Mouse (Mus musculus) neural tube, embryonic 12.5 days (tissue): ENCODE measurements at regions not wholly inside any gene's neighbourhood (a gene's known extent, or its start where the extent isn't known, plus 50 kb on each side); places are given as distances from the start of the nearest gene placed in this dataset.

Experiments used
- ATAC-seq: fragments of 200-750 bp; cut with Nextera tagmentation; 2 replicates; pipeline ENCODE4 v1.8.0; 2017; ENCODE audit warnings: low read depth, mild to moderate bottlenecking, moderate TSS enrichment, moderate library complexity; ENCODE audit not compliant: low FRiP score
- H3K27ac ChIP-seq: fragments of 300-500 bp; sonication (generic); 2 replicates; pipeline ENCODE4 v1.5.1; 2016
- H3K27me3 ChIP-seq: fragments of 300-500 bp; sonication (generic); replicated peaks from 2 replicates; pipeline ENCODE4 v1.6.1; 2016; ENCODE audit warnings: mild to moderate bottlenecking
- H3K36me3 ChIP-seq: fragments of 300-500 bp; sonication (generic); 2 replicates; pipeline ENCODE4 v1.6.1; 2016; ENCODE audit warnings: mild to moderate bottlenecking
- H3K4me1 ChIP-seq: fragments of 300-500 bp; sonication (generic); 2 replicates; pipeline ENCODE4 v1.6.1; 2016
- H3K4me2 ChIP-seq: fragments of 300-500 bp; sonication (generic); replicated peaks from 2 replicates; pipeline ENCODE4 v1.6.1; 2016; ENCODE audit warnings: mild to moderate bottlenecking
- H3K4me3 ChIP-seq: fragments of 300-500 bp; sonication (generic); 2 replicates; pipeline ENCODE4 v1.5.1; 2016
- H3K9ac ChIP-seq: fragments of 300-500 bp; sonication (generic); 2 replicates; pipeline ENCODE4 v1.6.1; 2016; ENCODE audit warnings: mild to moderate bottlenecking
- H3K9me3 ChIP-seq: fragments of 300-500 bp; sonication (generic); 2 replicates; pipeline ENCODE4 v1.6.1; 2016; ENCODE audit warnings: mild to moderate bottlenecking
- WGBS: fragments of 180-500 bp; shearing (Covaris S2); methylation state at CpG from one replicate; pipeline ENCODE4 v1.1.7; 2016; 5-methylcytosine and 5-hydroxymethylcytosine counted together

DNA sequence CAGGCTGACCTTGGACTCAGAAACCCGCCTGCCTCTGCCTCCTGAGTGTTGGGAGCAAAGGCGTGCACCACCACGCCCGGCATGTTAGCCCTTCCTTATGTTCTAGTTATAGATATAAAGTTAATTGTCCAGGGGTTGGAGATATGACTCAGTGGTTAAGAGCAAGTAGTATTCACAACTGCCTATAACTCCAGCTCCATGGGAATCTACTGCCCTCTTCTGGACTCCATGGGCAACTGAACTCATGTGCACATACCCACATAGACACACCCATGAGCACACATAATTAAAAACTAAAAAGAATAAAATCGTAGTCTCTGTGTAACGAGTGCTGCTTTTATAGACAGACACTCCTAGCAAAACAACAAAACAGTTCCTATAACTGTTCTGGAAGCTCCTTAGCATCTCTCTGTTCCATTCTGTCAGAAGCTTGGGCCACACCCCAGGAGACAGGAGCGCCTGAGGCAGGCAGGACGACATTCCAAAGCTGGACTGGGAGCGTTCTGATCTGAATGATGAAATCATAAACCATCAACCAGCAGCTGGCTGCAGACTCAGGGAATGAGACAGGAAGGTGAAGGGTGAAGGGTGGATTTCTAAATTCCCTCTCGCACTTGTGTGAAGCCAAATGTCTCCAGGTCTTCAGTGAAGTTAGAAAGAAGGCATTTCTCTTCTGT, 80.6 kb upstream of the Zfp217 start:
- Histone ChIP-seq H3K9me3 (no peaks in the 10 kb centered on the region), H3K27me3 (no peaks in the 10 kb centered on the region), H3K27ac (no peak overlapping the region), H3K4me1 (peaks cover 3% of the 10 kb centered on the region; the same call in 1 of the 2 replicates), H3K36me3 (no peaks in the 10 kb centered on the region), H3K9ac (no peak overlapping the region), H3K4me3 (no peak overlapping the region), H3K4me2 (no peak overlapping the region)
- WGBS, result 96% methylated on average over 10 of the region's 10 CpGs
- no peak for ATAC-seq

DNA sequence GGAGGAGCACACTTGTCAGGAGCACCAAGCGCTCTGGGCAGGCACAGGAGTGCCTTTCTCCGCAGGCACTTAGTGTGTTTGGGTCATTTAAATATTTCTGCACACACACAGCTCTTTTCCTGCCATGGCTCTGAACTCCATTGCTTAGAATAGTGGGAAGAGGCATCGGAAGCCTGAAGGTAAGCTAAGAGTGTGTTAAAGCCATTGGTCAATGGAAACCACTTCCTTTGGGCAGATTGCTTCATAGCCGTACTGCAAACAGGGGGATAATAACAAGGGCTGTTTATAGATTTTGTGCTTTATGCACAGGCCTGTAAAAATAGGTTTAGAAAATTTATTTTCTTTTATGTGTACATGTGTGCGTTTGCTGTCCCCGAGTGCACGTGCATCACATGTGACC, 76.0 kb upstream of the Zfp217 start:
- H3K36me3 ChIP-seq, result no peaks in the 10 kb centered on the region
- H3K27me3 ChIP-seq, result no peaks in the 10 kb centered on the region
- 86% methylated on average over 7 of the region's 7 CpGs for WGBS
- no peak for ATAC-seq
- H3K9ac ChIP-seq, result no peak overlapping the region
- peaks cover 42% of the 10 kb centered on the region for H3K4me1 ChIP-seq
- H3K4me2 ChIP-seq, result no peak overlapping the region
- no peaks in the 10 kb centered on the region for H3K9me3 ChIP-seq
- no peak overlapping the region for H3K4me3 ChIP-seq
- no peak overlapping the region for H3K27ac ChIP-seq

DNA sequence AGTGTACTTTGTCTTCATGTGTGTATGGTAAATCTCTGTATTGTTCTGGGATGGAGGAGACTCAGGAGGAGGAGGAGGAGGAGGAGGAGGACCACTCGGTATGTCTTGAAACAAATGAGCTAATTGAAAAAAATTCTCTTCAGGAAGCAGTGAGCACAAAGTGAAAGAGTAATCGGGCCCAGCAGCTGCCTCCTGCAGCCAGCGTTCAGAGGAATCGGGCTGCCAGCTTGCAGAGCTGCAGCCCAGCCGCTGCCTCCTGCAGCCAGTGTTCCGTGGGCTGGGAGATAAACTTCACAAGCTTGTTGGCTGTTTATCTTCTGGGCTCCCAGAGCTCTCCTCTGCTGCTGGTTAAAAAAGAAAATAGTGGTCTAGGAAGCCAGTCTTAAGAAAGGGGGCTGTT, 74.9 kb upstream of the Zfp217 start:
- 2% methylated on average over 6 of the region's 6 CpGs for WGBS
- no peaks in the 10 kb centered on the region for H3K36me3 ChIP-seq
- peak overlapping the region; percentile 47 for H3K4me2 ChIP-seq
- H3K9ac ChIP-seq, result 0 out of 2 replicates have a peak overlapping the region, but pooled peaks have one; percentile 1
- H3K9me3 ChIP-seq, result no peaks in the 10 kb centered on the region
- H3K27ac ChIP-seq, result no peak overlapping the region
- ATAC-seq, result no peak
- H3K4me1 ChIP-seq, result peaks cover 50% of the 10 kb centered on the region
- H3K4me3 ChIP-seq, result no peak overlapping the region
- H3K27me3 ChIP-seq, result no peaks in the 10 kb centered on the region

- H3K9me3 ChIP-seq, result no peaks in the 10 kb centered on the region
- peak overlapping the region; percentile 47 for H3K4me2 ChIP-seq
- H3K4me1 ChIP-seq, result peaks cover 55% of the 10 kb centered on the region
- ATAC-seq, result no peak
- no peak overlapping the region for H3K27ac ChIP-seq
- no peaks in the 10 kb centered on the region for H3K27me3 ChIP-seq
- 11% methylated on average over 13 of the region's 13 CpGs for WGBS
- H3K9ac ChIP-seq, result 0 out of 2 replicates have a peak overlapping the region, but pooled peaks have one; percentile 0
- no peak overlapping the region for H3K4me3 ChIP-seq
- H3K36me3 ChIP-seq, result no peaks in the 10 kb centered on the region
Observed at GRCm38 (mm10) chr2:170221994-170222535, 74.2 kb upstream of the Zfp217 start.

GRCm38 (mm10) chr2:170220871-170221369, 73.0 kb upstream of the Zfp217 start:
- H3K9ac ChIP-seq, result peak overlapping the region; percentile 45; the same call in 1 of the 2 replicates
- H3K4me1 ChIP-seq, result peaks cover 55% of the 10 kb centered on the region
- peak overlapping the region; percentile 63 for H3K4me2 ChIP-seq
- no peaks in the 10 kb centered on the region for H3K9me3 ChIP-seq
- H3K4me3 ChIP-seq, result peak overlapping the region; percentile 26
- H3K36me3 ChIP-seq, result no peaks in the 10 kb centered on the region
- no peaks in the 10 kb centered on the region for H3K27me3 ChIP-seq
- ATAC-seq, result no peak
- peak overlapping the region; percentile 50; the same call in 1 of the 2 replicates for H3K27ac ChIP-seq
- 1% methylated on average over 20 of the region's 20 CpGs for WGBS

DNA sequence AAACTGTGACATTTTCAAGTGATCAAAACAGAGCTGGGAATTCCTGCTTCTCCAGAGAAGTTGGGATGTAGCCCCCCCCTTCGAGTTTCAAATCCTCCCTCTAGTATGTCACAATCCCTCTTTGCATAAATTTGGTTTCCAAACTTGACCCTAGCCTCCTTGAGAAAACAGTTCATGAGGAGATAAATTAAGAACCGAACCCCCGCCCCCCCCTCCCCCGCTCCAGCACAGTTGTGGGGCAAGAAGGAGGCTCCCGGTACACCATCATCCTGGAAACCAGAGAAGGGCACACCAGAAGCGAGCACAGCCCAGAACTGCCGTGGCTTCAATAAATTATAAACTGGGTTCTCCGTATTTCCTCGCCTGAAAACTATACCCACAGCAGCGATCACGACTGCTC, 72.5 kb upstream of the Zfp217 start:
- no peaks in the 10 kb centered on the region for H3K27me3 ChIP-seq
- H3K27ac ChIP-seq, result no peak overlapping the region
- H3K4me1 ChIP-seq, result peaks cover 55% of the 10 kb centered on the region
- no peak overlapping the region for H3K9ac ChIP-seq
- 0 out of 2 replicates have a peak overlapping the region, but pooled peaks have one; percentile 26 for H3K4me3 ChIP-seq
- peak overlapping the region; percentile 63 for H3K4me2 ChIP-seq
- H3K36me3 ChIP-seq, result no peaks in the 10 kb centered on the region
- WGBS, result 2% methylated on average over 11 of the region's 11 CpGs
- no peak for ATAC-seq
- no peaks in the 10 kb centered on the region for H3K9me3 ChIP-seq

DNA sequence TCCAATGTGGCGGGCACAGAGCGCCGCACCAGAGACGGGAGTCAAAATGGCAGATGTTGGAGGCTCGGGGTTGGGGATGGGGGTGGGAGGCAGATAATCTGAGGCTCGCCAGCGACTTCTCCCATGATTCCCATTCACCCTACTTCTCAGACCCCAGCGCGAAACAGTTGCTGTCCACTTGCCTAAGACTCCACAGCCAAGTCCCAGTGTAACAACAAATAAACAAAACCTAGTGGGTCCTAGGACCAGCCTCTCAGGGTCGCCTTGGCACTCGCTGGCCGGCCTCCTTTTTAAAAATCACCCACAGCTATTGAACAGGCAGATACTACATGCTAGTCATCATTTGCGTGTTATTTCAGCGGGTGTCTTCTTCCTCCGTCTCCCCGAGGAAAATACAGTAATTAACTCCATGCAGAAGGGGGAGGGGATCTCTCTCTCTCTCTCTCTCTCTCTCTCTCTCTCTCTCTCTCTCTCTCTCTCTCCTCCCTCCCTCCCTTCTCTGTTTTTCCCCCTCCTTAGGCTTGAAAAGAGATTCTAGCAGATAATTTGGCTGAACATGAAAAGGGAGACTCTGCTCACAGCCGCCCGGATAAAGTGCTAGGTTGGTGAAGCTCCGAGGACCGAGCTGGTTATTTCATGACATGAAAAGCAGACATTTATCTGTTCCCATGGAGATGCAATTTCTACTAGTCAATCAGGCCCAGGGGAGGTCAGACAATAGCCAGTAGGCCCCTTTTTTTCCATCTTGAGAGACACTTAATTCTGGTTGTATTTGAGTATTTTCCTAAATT, 71.9 kb upstream of the Zfp217 start:
- peak overlapping the region; percentile 74 for H3K27ac ChIP-seq
- H3K4me1 ChIP-seq, result peaks cover 55% of the 10 kb centered on the region
- ATAC-seq, result no peak
- H3K9ac ChIP-seq, result peak overlapping the region; percentile 44
- H3K4me3 ChIP-seq, result peak overlapping the region; percentile 23
- WGBS, result 2% methylated on average over 20 of the region's 20 CpGs
- H3K27me3 ChIP-seq, result no peaks in the 10 kb centered on the region
- peak overlapping the region; percentile 63 for H3K4me2 ChIP-seq
- no peaks in the 10 kb centered on the region for H3K9me3 ChIP-seq
- H3K36me3 ChIP-seq, result no peaks in the 10 kb centered on the region

DNA sequence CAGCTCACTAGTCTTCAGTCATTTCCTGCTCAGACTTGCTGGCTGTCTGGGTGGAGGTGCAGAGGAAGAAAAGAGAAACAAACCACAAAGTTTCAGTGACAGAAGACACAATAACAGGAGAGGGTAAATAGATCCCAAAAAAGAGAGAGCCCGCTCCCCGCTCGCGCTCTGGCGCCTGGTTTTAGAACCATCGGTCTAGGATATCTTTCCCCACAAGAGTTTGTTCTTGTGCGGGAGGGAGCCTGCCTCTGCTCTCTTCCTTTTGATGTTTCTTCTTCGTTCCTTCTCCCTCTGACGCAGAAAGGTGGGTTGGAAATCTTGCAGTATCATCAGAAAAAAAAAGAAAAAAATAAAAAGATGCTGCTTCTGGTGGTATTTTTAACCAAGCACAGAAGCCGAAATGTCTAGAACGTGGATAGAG, 71.3 kb upstream of the Zfp217 start:
- Histone ChIP-seq H3K36me3 (no peaks in the 10 kb centered on the region), H3K9ac (peak overlapping the region; percentile 44), H3K27me3 (no peaks in the 10 kb centered on the region), H3K4me1 (peaks cover 55% of the 10 kb centered on the region), H3K9me3 (no peaks in the 10 kb centered on the region), H3K27ac (peak overlapping the region; percentile 74), H3K4me2 (peak overlapping the region; percentile 63), H3K4me3 (peak overlapping the region; percentile 23)
- peak; percentile 5 for ATAC-seq
- whole genome bisulfite sequencing, result 5% methylated on average over 11 of the region's 11 CpGs

DNA sequence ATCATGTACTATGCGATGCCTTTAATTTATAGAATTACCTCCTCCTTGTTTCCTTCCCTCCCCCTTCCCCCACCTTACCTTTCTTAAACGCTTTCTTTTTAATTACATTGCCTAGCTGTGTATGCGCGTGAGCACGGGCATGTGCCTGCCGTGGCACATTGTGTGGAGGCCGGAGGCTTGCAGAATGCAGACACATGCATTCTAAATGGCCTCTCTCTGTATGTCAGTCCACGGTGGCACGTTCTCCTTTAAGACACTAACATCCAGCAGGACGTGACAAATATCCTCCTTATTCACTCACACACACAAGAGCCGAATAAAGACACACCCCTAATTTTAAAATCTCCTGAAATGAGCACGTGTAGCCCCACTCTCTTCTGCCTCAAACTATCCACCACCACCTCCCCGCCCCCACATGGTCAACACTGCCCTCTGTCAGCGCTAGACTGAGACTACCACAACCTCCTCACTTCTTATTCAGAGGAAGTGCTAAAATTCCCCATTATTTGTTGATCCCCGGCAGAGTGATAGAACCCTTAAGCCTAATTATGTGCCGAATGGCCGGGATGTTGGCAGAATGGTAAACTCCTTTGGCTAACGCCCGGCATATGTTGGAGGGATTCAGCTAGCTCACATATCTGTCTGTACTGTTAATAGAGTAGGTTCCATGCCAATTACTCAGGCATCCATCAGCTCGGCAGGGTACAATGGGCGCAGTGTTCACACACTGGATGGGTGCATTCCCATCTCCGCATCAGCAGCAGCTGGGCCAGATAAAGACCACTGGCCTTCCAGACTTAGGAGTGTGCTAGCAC, 70.5 kb upstream of the Zfp217 start:
- H3K27me3 ChIP-seq, result no peaks in the 10 kb centered on the region
- H3K4me1 ChIP-seq, result peaks cover 52% of the 10 kb centered on the region
- peak; percentile 91 for ATAC-seq
- H3K36me3 ChIP-seq, result no peaks in the 10 kb centered on the region
- peak overlapping the region; percentile 44; the same call in 1 of the 2 replicates for H3K9ac ChIP-seq
- peak overlapping the region; percentile 23; the same call in 1 of the 2 replicates for H3K4me3 ChIP-seq
- 8% methylated on average over 22 of the region's 22 CpGs for WGBS
- H3K27ac ChIP-seq, result peak overlapping the region; percentile 74
- no peaks in the 10 kb centered on the region for H3K9me3 ChIP-seq
- peak overlapping the region; percentile 63 for H3K4me2 ChIP-seq

DNA sequence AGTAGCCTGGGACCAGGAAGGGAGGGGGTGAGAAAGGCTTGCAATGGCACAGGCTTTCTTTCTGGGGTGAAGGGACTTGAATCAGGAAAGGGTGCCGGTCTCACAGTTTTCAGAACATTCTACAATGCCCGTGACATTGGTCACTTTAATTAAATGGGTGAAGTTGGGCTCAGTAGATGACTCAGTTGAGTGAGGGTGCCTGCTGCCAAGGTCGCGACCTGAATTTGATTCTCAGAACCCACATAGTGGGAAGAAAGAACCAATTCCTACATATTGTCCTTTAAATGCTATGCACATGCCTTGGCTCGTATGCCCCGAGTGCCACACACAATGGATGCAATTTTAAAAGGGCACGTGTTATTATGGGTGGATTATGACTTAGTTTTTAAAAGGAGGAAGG, 68.4 kb upstream of the Zfp217 start:
- 90% methylated on average over 7 of the region's 7 CpGs for WGBS
- Histone ChIP-seq H3K27ac (no peak overlapping the region), H3K4me1 (peaks cover 36% of the 10 kb centered on the region), H3K9ac (no peak overlapping the region), H3K4me2 (no peak overlapping the region), H3K9me3 (no peaks in the 10 kb centered on the region), H3K4me3 (no peak overlapping the region), H3K27me3 (no peaks in the 10 kb centered on the region), H3K36me3 (no peaks in the 10 kb centered on the region)
- ATAC-seq, result no peak

GRCm38 (mm10) chr2:170209121-170209520, 61.2 kb upstream of the Zfp217 start:
- Histone ChIP-seq H3K36me3 (no peaks in the 10 kb centered on the region), H3K9ac (no peak overlapping the region), H3K27me3 (no peaks in the 10 kb centered on the region), H3K4me1 (peaks cover 24% of the 10 kb centered on the region), H3K4me2 (no peak overlapping the region), H3K27ac (no peak overlapping the region), H3K4me3 (no peak overlapping the region), H3K9me3 (no peaks in the 10 kb centered on the region)
- WGBS, result 80% methylated on average over 12 of the region's 12 CpGs
- no peak for ATAC-seq
